Mouse (Mus musculus): ENCODE measurements around the gene Sh3pxd2a. TPM values are rescaled to one million over a fixed set of nuclear protein-coding genes. Genes with fewer than 3 reads are reported as not detected.

Sh3pxd2a gene
- polyA plus RNA-seq, 1 experiment from 2014 or later = 8.8 TPM

DNA sequence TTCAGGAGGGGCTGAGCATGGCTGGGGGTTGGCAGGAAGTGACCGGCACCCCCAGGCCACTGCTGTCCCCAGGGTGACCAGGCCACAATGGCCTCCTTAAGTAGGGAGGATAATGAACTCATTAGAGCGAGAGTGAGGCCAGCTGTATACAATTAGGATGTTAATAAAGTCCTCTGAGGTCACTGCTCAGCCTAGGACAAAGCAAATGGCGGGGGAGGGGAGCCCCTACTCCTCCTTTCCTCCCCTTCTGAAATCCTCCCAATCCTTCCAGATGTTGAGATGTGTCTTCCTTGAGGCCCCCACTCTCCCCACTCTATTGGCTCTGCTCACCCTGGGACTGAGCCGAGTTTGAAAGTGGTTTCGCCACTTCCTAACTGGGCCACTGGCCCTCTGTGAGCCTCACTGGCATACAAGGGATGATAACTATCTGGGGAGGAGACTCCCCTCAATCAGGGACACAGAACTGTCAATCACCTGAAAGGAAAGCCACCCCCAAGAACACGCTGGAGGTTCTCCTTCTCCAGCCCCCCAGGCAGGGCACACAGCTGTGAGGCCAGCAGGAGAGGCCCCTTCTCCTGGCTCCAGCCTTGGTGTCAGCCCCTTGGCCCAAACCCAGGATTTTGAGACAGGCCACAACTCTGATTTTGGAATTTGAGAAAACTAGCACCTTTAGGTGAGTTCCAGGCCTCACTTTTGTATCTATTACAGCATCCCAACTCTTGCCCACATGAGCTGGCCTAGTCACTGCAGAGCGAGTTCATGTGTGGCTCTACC, 172.7 kb downstream of the Sh3pxd2a start:
- 40% methylated on average over 7 of the region's 7 CpGs for WGBS
- Histone ChIP-seq H3K27ac (ENCODE audit: low read depth) (peak overlapping the region; percentile 39), H3K9me3 (ENCODE audit: control insufficient read depth, low read length) (no peaks in the 10 kb centered on the region), H3K4me1 (replicated peaks; ENCODE audit: control insufficient read depth, insufficient read depth, low read length) (peaks cover 22% of the 10 kb centered on the region), H3K4me3 (ENCODE audit: low read depth, low read length) (no peak overlapping the region), H3K36me3 (ENCODE audit: control insufficient read depth, insufficient read depth, low read length) (peaks cover 22% of the 10 kb centered on the region), H3K4me2 (ENCODE audit: low read length) (no peak overlapping the region), H3K27me3 (replicated peaks; ENCODE audit: control insufficient read depth, insufficient read depth, low read length) (no peaks in the 10 kb centered on the region), H3K9ac (ENCODE audit: low read length) (no peak overlapping the region)
- ATAC-seq (replicated peaks; ENCODE audit: low FRiP score, low TSS enrichment, low read depth) (0 out of 2 replicates have a peak, but pooled peaks have one; percentile 36), DNase-seq (ENCODE audit: low spot score) (no peak)

- Histone ChIP-seq H3K4me1 (replicated peaks; ENCODE audit: control insufficient read depth, insufficient read depth, low read length) (peaks cover 12% of the 10 kb centered on the region), H3K27ac (ENCODE audit: low read depth) (no peak overlapping the region), H3K36me3 (ENCODE audit: control insufficient read depth, insufficient read depth, low read length) (peaks cover 60% of the 10 kb centered on the region), H3K9ac (ENCODE audit: low read length) (no peak overlapping the region), H3K9me3 (ENCODE audit: control insufficient read depth, low read length) (no peaks in the 10 kb centered on the region), H3K27me3 (replicated peaks; ENCODE audit: control insufficient read depth, insufficient read depth, low read length) (no peaks in the 10 kb centered on the region), H3K4me3 (ENCODE audit: low read depth, low read length) (no peak overlapping the region), H3K4me2 (ENCODE audit: low read length) (no peak overlapping the region)
- WGBS = 67% methylated on average over 17 of the region's 17 CpGs
- no peak for ATAC-seq (replicated peaks; ENCODE audit: low FRiP score, low TSS enrichment, low read depth)
- no peak for DNase-seq (ENCODE audit: low spot score)
These were observed 177.2 kb downstream of the Sh3pxd2a start for GRCm38 (mm10) chr19:47286886-47287450.

DNA sequence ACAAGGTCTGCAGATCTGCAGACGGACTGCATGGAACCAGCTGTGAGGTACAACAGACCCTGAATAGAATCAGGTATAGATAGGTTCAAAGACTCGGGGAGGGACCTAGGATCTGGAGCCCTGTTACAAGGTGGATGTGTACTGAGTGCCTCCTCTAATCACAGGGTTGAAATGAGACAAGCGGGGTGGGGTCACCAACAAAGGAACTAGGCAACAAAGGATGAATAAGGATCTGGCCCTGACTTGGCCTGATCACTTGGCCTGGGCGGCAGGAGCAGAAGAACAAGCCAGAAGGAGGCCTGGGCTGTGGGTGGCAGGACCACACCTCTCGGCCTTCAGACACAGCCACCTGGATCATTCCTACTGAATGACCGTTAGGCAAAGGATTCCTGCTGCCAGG, 178.6 kb downstream of the Sh3pxd2a start:
- 92% methylated on average over 6 of the region's 6 CpGs for WGBS
- Histone ChIP-seq H3K9ac (ENCODE audit: low read length) (no peak overlapping the region), H3K9me3 (ENCODE audit: control insufficient read depth, low read length) (no peaks in the 10 kb centered on the region), H3K4me2 (ENCODE audit: low read length) (no peak overlapping the region), H3K4me1 (replicated peaks; ENCODE audit: control insufficient read depth, insufficient read depth, low read length) (peaks cover 2% of the 10 kb centered on the region; the same call in 1 of the 2 replicates), H3K4me3 (ENCODE audit: low read depth, low read length) (no peak overlapping the region), H3K27ac (ENCODE audit: low read depth) (no peak overlapping the region), H3K27me3 (replicated peaks; ENCODE audit: control insufficient read depth, insufficient read depth, low read length) (no peaks in the 10 kb centered on the region), H3K36me3 (ENCODE audit: control insufficient read depth, insufficient read depth, low read length) (peaks cover 73% of the 10 kb centered on the region)
- DNase-seq (ENCODE audit: low spot score) (no peak), ATAC-seq (replicated peaks; ENCODE audit: low FRiP score, low TSS enrichment, low read depth) (no peak)

- no peak overlapping the region for H3K9ac ChIP-seq (ENCODE audit: low read length)
- H3K27me3 ChIP-seq (replicated peaks; ENCODE audit: control insufficient read depth, insufficient read depth, low read length) = no peaks in the 10 kb centered on the region
- no peaks in the 10 kb centered on the region; the same call in 1 of the 2 replicates for H3K4me1 ChIP-seq (replicated peaks; ENCODE audit: control insufficient read depth, insufficient read depth, low read length)
- peaks cover 81% of the 10 kb centered on the region for H3K36me3 ChIP-seq (ENCODE audit: control insufficient read depth, insufficient read depth, low read length)
- no peak overlapping the region for H3K4me3 ChIP-seq (ENCODE audit: low read depth, low read length)
- DNase-seq (ENCODE audit: low spot score) = no peak
- no peak for ATAC-seq (replicated peaks; ENCODE audit: low FRiP score, low TSS enrichment, low read depth)
- H3K9me3 ChIP-seq (ENCODE audit: control insufficient read depth, low read length) = no peaks in the 10 kb centered on the region
- H3K27ac ChIP-seq (ENCODE audit: low read depth) = no peak overlapping the region
- H3K4me2 ChIP-seq (ENCODE audit: low read length) = no peak overlapping the region
- whole genome bisulfite sequencing = 96% methylated on average over 17 of the region's 17 CpGs
These were observed 181.4 kb downstream of the Sh3pxd2a start for GRCm38 (mm10) chr19:47282688-47283215.

- no peak overlapping the region for H3K4me2 ChIP-seq (ENCODE audit: low read length)
- H3K36me3 ChIP-seq (ENCODE audit: control insufficient read depth, insufficient read depth, low read length) = peaks cover 88% of the 10 kb centered on the region
- no peak for DNase-seq (ENCODE audit: low spot score)
- H3K9ac ChIP-seq (ENCODE audit: low read length) = no peak overlapping the region
- no peaks in the 10 kb centered on the region; the same call in 1 of the 2 replicates for H3K4me1 ChIP-seq (replicated peaks; ENCODE audit: control insufficient read depth, insufficient read depth, low read length)
- no peaks in the 10 kb centered on the region for H3K27me3 ChIP-seq (replicated peaks; ENCODE audit: control insufficient read depth, insufficient read depth, low read length)
- 85% methylated on average over 6 of the region's 6 CpGs for WGBS
- H3K4me3 ChIP-seq (ENCODE audit: low read depth, low read length) = no peak overlapping the region
- H3K27ac ChIP-seq (ENCODE audit: low read depth) = no peak overlapping the region
- no peak for ATAC-seq (replicated peaks; ENCODE audit: low FRiP score, low TSS enrichment, low read depth)
- H3K9me3 ChIP-seq (ENCODE audit: control insufficient read depth, low read length) = no peaks in the 10 kb centered on the region
These were observed 182.1 kb downstream of the Sh3pxd2a start for GRCm38 (mm10) chr19:47282050-47282454.

- 79% methylated on average over 9 of the region's 9 CpGs for WGBS
- Histone ChIP-seq H3K9ac (ENCODE audit: low read length) (no peak overlapping the region), H3K27me3 (replicated peaks; ENCODE audit: control insufficient read depth, insufficient read depth, low read length) (no peaks in the 10 kb centered on the region), H3K36me3 (ENCODE audit: control insufficient read depth, insufficient read depth, low read length) (peaks cover 91% of the 10 kb centered on the region), H3K27ac (ENCODE audit: low read depth) (no peak overlapping the region; the same call in 1 of the 2 replicates), H3K4me3 (ENCODE audit: low read depth, low read length) (no peak overlapping the region), H3K9me3 (ENCODE audit: control insufficient read depth, low read length) (no peaks in the 10 kb centered on the region), H3K4me1 (replicated peaks; ENCODE audit: control insufficient read depth, insufficient read depth, low read length) (no peaks in the 10 kb centered on the region), H3K4me2 (ENCODE audit: low read length) (no peak overlapping the region)
- ATAC-seq (replicated peaks; ENCODE audit: low FRiP score, low TSS enrichment, low read depth) (no peak), DNase-seq (ENCODE audit: low spot score) (no peak)
These were observed 183.3 kb downstream of the Sh3pxd2a start for GRCm38 (mm10) chr19:47280894-47281293.

DNA sequence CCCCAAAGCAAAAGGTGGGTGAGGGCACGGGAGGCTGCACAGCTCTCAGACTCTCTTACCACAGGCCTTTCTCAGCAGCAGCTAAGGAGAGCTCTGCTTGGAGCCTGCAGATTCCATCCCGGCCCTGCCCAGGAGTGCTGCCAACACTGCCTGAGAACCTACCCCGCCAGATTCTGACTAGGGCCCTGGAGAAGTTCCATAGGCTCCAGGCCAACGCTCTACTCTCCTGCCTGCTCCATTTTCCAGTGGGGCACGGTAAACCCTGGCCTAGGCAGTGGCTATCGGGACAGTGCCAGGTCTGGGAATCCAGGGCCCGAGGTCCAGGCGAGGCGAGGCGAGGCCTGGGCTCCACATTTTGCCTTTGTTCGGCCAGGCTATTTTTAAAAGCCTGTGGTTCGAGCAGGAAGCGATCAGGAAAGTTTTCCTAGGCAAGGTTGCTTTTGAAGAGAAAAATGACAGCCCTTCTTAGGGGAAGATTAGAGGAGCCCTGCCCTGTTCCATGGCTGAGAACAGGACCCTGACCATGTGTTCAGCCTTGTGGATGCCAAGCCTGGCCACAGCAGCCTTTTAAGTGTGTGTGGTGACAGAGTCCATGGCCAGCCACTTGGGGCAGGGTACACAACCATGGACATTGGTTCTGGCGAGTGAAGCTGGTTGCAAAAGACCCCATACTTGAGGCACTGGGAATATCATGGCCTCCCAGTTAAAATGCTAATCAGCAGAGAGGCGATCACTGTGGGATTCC, 184.2 kb downstream of the Sh3pxd2a start:
- no peak overlapping the region for H3K27ac ChIP-seq (ENCODE audit: low read depth)
- WGBS = 84% methylated on average over 15 of the region's 15 CpGs
- H3K9me3 ChIP-seq (ENCODE audit: control insufficient read depth, low read length) = no peaks in the 10 kb centered on the region
- no peak for ATAC-seq (replicated peaks; ENCODE audit: low FRiP score, low TSS enrichment, low read depth)
- H3K36me3 ChIP-seq (ENCODE audit: control insufficient read depth, insufficient read depth, low read length) = peaks cover 90% of the 10 kb centered on the region
- no peak overlapping the region for H3K4me3 ChIP-seq (ENCODE audit: low read depth, low read length)
- H3K4me1 ChIP-seq (replicated peaks; ENCODE audit: control insufficient read depth, insufficient read depth, low read length) = no peaks in the 10 kb centered on the region
- H3K27me3 ChIP-seq (replicated peaks; ENCODE audit: control insufficient read depth, insufficient read depth, low read length) = no peaks in the 10 kb centered on the region
- no peak overlapping the region for H3K9ac ChIP-seq (ENCODE audit: low read length)
- no peak overlapping the region for H3K4me2 ChIP-seq (ENCODE audit: low read length)
- no peak for DNase-seq (ENCODE audit: low spot score)

DNA sequence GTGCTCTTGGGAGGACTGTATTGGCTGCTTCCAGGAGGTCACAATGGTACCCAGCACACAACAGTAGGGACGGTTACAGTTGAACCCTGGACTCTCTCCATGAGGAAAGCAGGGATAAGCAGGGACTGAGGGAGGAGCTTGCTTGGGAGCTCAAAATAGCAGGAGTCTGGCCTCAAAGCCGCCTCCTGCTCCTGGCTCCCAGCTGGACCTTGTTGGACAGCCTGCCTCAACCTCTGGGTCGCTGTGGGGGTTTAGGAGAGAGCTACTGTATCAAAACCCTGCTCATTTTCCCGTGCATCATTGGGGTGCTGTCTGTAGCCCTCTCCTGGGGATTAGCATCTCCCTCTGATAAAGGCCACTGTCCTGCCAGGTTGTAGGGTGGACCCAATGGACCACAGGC, 184.8 kb downstream of the Sh3pxd2a start:
- Histone ChIP-seq H3K4me1 (replicated peaks; ENCODE audit: control insufficient read depth, insufficient read depth, low read length) (no peaks in the 10 kb centered on the region), H3K36me3 (ENCODE audit: control insufficient read depth, insufficient read depth, low read length) (peaks cover 91% of the 10 kb centered on the region), H3K4me2 (ENCODE audit: low read length) (no peak overlapping the region), H3K27ac (ENCODE audit: low read depth) (no peak overlapping the region), H3K9me3 (ENCODE audit: control insufficient read depth, low read length) (no peaks in the 10 kb centered on the region), H3K27me3 (replicated peaks; ENCODE audit: control insufficient read depth, insufficient read depth, low read length) (no peaks in the 10 kb centered on the region), H3K9ac (ENCODE audit: low read length) (no peak overlapping the region), H3K4me3 (ENCODE audit: low read depth, low read length) (no peak overlapping the region)
- no peak for ATAC-seq (replicated peaks; ENCODE audit: low FRiP score, low TSS enrichment, low read depth)
- no peak for DNase-seq (ENCODE audit: low spot score)
- WGBS = 68% methylated on average over 4 of the region's 4 CpGs

Measured in intestine, embryonic 14.5 days (tissue).